Mouse (Mus musculus): Measurements from ENCODE around the gene Ttc21b.

DNA sequence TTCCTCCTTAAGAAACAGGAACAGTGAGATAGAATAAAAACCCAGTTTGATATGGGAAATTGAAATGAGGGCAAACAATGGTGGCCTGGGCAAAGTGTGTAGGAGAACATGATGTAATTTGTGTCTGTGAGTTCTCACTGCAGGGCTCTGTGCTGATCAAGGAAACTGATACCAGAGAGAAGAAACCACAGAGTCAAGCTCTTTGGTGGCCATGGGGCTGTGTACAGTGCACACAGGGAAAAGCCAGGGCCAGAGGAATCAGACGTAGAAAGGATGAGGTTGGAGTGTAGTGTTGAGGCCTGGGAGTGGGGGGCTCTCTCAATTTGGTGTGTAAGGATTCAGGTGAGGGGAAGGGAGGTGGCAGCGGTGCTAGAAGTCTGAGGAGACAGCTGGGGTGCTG, 49.6 kb downstream of the Ttc21b start:
- TF ChIP-seq CTCF (IDR thresholded peaks at IDR 0.05; ENCODE audit: insufficient read depth, low read depth, low read length) (no peak), POLR2A (IDR thresholded peaks at IDR 0.05; ENCODE audit: insufficient read depth, low read depth, low read length) (no peak)

Data from olfactory bulb, adult 2 months (tissue).